Mouse (Mus musculus): ENCODE measurements around the gene Npas1. TPM values are rescaled to one million over a fixed set of nuclear protein-coding genes. Genes with fewer than 3 reads are reported as not detected.

The Npas1 gene
- polyA plus RNA-seq, 1 experiment from 2014 or later: 1.7 TPM

- peaks cover 4% of the 10 kb centered on the region; the same call in 1 of the 2 replicates for H3K4me1 ChIP-seq
- no peak for ATAC-seq (ENCODE audit: low FRiP score)
- H3K9ac ChIP-seq: no peak overlapping the region
- H3K4me3 ChIP-seq: no peak overlapping the region
- H3K27me3 ChIP-seq: peaks cover 32% of the 10 kb centered on the region
- H3K4me2 ChIP-seq (replicated peaks): no peak overlapping the region
- H3K9me3 ChIP-seq (replicated peaks): no peaks in the 10 kb centered on the region
- WGBS: 70% methylated on average over 4 of the region's 4 CpGs
- no peak overlapping the region for H3K27ac ChIP-seq
- no peaks in the 10 kb centered on the region for H3K36me3 ChIP-seq
These were observed 11.0 kb downstream of the Npas1 start for GRCm38 (mm10) chr7:16466565-16466964.

DNA sequence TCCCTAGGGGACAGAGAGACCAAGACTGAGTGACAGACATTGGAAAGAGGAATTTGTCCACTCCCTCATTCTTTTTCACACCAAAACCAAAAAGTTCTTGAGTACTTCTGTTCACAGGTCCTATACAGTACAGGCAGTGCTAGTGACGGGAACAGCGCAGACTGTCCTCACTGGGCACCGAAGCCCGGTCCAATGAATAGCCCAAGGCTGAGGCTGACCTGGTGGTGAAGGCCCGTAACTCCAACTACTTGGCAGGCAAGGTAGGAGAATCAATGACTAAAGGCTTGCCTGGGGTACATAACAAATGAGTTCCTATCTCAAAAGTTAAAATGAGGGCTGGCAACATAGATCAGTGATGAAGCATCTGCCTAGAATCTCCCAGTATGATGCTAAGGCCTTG is 12.0 kb downstream of the Npas1 start:
- Histone ChIP-seq H3K4me1 (peaks cover 4% of the 10 kb centered on the region; the same call in 1 of the 2 replicates), H3K9me3 (replicated peaks) (no peaks in the 10 kb centered on the region), H3K9ac (no peak overlapping the region), H3K4me3 (no peak overlapping the region), H3K27ac (no peak overlapping the region), H3K4me2 (replicated peaks) (no peak overlapping the region), H3K27me3 (peaks cover 31% of the 10 kb centered on the region), H3K36me3 (no peaks in the 10 kb centered on the region)
- no peak for ATAC-seq (ENCODE audit: low FRiP score)
- WGBS: 94% methylated on average over 5 of the region's 5 CpGs

DNA sequence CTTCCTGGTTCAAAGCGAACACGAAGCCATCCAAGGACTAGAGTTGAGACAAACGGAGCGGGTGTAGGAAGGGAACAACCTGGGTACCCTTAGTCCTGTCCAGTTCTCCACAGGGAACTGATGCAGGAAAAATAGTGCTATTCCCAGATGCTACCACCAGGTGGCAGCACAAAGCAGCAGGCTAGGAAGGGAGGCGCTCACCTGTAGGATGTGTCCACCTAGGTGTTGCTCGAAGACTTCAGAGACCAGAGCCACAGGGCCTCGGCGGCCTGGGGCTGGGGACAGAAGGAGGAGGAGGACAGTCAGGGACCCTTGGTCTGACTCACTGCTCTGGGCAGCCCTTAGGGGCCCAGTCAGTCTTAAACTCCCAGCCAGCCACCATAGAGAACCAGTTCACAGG is 12.4 kb downstream of the Npas1 start:
- no peak overlapping the region for H3K9ac ChIP-seq
- no peak overlapping the region for H3K4me2 ChIP-seq (replicated peaks)
- H3K4me1 ChIP-seq: peaks cover 4% of the 10 kb centered on the region; the same call in 1 of the 2 replicates
- ATAC-seq (ENCODE audit: low FRiP score): peak; percentile 51
- no peak overlapping the region for H3K27ac ChIP-seq
- 10% methylated on average over 8 of the region's 8 CpGs for WGBS
- H3K27me3 ChIP-seq: peaks cover 32% of the 10 kb centered on the region
- no peaks in the 10 kb centered on the region for H3K9me3 ChIP-seq (replicated peaks)
- no peaks in the 10 kb centered on the region for H3K36me3 ChIP-seq
- H3K4me3 ChIP-seq: no peak overlapping the region

DNA sequence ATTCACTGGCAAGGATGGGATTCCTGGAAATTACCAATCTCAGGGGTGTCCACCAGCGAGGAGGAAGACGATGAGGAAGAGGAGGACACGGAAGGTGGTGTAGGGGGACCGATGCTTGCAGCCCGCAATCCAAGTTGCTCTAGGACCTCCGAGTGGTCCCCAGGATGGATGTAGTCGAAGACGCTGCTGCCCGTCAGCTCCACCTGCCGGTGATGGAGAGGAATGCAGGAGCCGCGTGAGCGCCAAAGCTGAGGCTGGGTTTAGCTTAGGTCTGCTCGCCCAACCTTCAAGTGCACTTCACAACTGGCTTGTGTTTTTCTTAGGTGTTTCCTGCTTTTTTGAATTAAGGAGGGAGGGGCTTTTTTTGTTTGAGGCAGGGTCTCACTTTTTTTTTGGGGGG is 14.3 kb downstream of the Npas1 start:
- ATAC-seq (ENCODE audit: low FRiP score): peak; percentile 59
- peaks cover 27% of the 10 kb centered on the region for H3K27me3 ChIP-seq

GRCm38 (mm10) chr7:16461705-16462104 is 15.8 kb downstream of the Npas1 start:
- WGBS: 83% methylated on average over 6 of the region's 6 CpGs
- Histone ChIP-seq H3K36me3 (no peaks in the 10 kb centered on the region), H3K27ac (no peak overlapping the region), H3K9ac (no peak overlapping the region), H3K27me3 (peaks cover 27% of the 10 kb centered on the region), H3K9me3 (replicated peaks) (peaks cover 7% of the 10 kb centered on the region; the same call in 1 of the 2 replicates), H3K4me2 (replicated peaks) (no peak overlapping the region), H3K4me1 (no peaks in the 10 kb centered on the region), H3K4me3 (no peak overlapping the region)
- ATAC-seq (ENCODE audit: low FRiP score): no peak

More for the DNA sequence above, 14.3 kb downstream of the Npas1 start:
- peaks cover 3% of the 10 kb centered on the region; the same call in 1 of the 2 replicates for H3K4me1 ChIP-seq
- H3K27ac ChIP-seq: no peak overlapping the region
- no peaks in the 10 kb centered on the region for H3K36me3 ChIP-seq
- H3K4me3 ChIP-seq: no peak overlapping the region
- peaks cover 7% of the 10 kb centered on the region; the same call in 1 of the 2 replicates for H3K9me3 ChIP-seq (replicated peaks)
- H3K4me2 ChIP-seq (replicated peaks): no peak overlapping the region
- H3K9ac ChIP-seq: no peak overlapping the region
- 4% methylated on average over 14 of the region's 14 CpGs for WGBS

GRCm38 (mm10) chr7:16461151-16461550 is 16.4 kb downstream of the Npas1 start:
- 66% methylated on average over 6 of the region's 6 CpGs for WGBS
- H3K36me3 ChIP-seq: no peaks in the 10 kb centered on the region
- H3K27me3 ChIP-seq: peaks cover 27% of the 10 kb centered on the region
- H3K4me3 ChIP-seq: no peak overlapping the region
- H3K4me2 ChIP-seq (replicated peaks): no peak overlapping the region
- peaks cover 7% of the 10 kb centered on the region; the same call in 1 of the 2 replicates for H3K9me3 ChIP-seq (replicated peaks)
- ATAC-seq (ENCODE audit: low FRiP score): no peak
- H3K9ac ChIP-seq: no peak overlapping the region
- H3K27ac ChIP-seq: no peak overlapping the region
- H3K4me1 ChIP-seq: no peaks in the 10 kb centered on the region

GRCm38 (mm10) chr7:16460566-16460965 is 17.0 kb downstream of the Npas1 start:
- Histone ChIP-seq H3K9ac (no peak overlapping the region), H3K27ac (no peak overlapping the region), H3K36me3 (0 out of 2 replicates have a peak, but pooled peaks cover under 1% of the 10 kb centered on the region), H3K4me2 (replicated peaks) (no peak overlapping the region), H3K4me1 (no peaks in the 10 kb centered on the region), H3K27me3 (peaks cover 27% of the 10 kb centered on the region), H3K9me3 (replicated peaks) (peaks cover 7% of the 10 kb centered on the region; the same call in 1 of the 2 replicates), H3K4me3 (no peak overlapping the region)
- no peak for ATAC-seq (ENCODE audit: low FRiP score)
- 72% methylated on average over 13 of the region's 13 CpGs for WGBS

GRCm38 (mm10) chr7:16456289-16456688 is 21.2 kb downstream of the Npas1 start:
- Histone ChIP-seq H3K9me3 (replicated peaks) (peaks cover 7% of the 10 kb centered on the region; the same call in 1 of the 2 replicates), H3K4me2 (replicated peaks) (no peak overlapping the region), H3K27ac (no peak overlapping the region), H3K4me1 (peaks cover 9% of the 10 kb centered on the region), H3K9ac (no peak overlapping the region), H3K4me3 (no peak overlapping the region), H3K36me3 (peaks cover 8% of the 10 kb centered on the region; the same call in 1 of the 2 replicates), H3K27me3 (peaks cover 16% of the 10 kb centered on the region)
- no peak for ATAC-seq (ENCODE audit: low FRiP score)
- WGBS: 94% methylated on average over 5 of the region's 5 CpGs

DNA sequence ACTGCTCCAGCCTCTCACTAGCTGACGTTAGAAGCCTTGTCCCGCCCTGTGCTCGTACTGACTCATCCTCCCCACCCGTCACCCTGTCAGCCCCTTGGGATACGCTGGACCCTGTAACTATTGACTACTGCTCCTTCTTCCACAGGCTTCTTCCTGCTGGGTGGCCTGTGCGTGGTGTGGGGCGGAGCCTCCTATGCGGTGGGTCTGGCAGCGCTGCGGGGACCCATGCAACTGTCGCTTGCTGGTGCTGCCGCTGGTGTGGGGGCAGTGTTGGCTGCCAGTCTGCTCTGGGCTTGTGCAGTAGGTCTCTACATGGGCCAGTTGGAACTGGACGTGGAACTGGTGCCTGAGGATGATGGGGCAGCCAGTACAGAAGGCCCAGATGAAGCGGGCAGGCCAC is 22.5 kb downstream of the Npas1 start:
- WGBS: 97% methylated on average over 14 of the region's 14 CpGs

DNA sequence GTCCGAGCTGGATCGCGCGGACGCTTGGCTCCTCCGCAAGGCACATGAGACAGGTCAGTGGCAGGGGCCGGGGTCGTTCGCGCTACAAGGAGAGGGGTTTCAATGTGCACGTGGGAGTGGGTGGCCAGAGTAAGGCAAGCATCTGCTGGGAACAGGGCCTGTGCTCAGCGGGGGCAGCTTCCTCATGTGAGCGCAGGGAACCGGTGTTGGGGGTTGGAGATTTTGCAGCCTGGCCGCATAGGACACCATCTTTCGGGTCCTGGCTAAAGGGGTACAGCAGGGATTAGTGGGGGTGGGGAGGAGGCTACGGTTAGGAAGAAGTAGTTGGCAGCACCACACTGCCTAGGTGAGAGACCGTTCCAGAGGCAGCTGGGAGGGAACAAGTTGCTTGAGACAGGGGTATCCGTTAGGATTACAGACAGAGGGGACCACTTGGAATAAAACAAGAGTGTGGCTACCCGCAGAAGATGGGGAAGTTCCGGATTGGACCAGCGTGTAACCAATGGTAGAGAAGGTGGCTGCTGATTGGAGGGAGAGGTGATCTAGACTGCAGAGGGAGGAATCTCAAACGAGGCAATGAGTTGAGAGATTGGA is 24.3 kb downstream of the Npas1 start:
- peak; percentile 75 for ATAC-seq (ENCODE audit: low FRiP score)
- Histone ChIP-seq H3K9ac (peak overlapping the region; percentile 62), H3K27ac (peak overlapping the region; percentile 24; the same call in 1 of the 2 replicates), H3K36me3 (peaks cover 8% of the 10 kb centered on the region; the same call in 1 of the 2 replicates), H3K4me1 (peaks cover 9% of the 10 kb centered on the region), H3K4me3 (peak overlapping the region; percentile 83), H3K9me3 (replicated peaks) (no peaks in the 10 kb centered on the region), H3K4me2 (replicated peaks) (peak overlapping the region; percentile 70), H3K27me3 (peaks cover 5% of the 10 kb centered on the region; the same call in 1 of the 2 replicates)
- WGBS: under 1% methylated on average over 23 of the region's 23 CpGs

More for the DNA sequence above, 22.5 kb downstream of the Npas1 start:
- Histone ChIP-seq H3K27me3 (peaks cover 5% of the 10 kb centered on the region; the same call in 1 of the 2 replicates), H3K9me3 (replicated peaks) (peaks cover 7% of the 10 kb centered on the region; the same call in 1 of the 2 replicates), H3K36me3 (peaks cover 8% of the 10 kb centered on the region; the same call in 1 of the 2 replicates), H3K4me2 (replicated peaks) (no peak overlapping the region), H3K9ac (no peak overlapping the region), H3K27ac (no peak overlapping the region), H3K4me1 (peaks cover 9% of the 10 kb centered on the region), H3K4me3 (no peak overlapping the region)
- ATAC-seq (ENCODE audit: low FRiP score): no peak

- peak; percentile 98 for ATAC-seq (ENCODE audit: low FRiP score)
- Histone ChIP-seq H3K9ac (peak within 1 kb of the TSS; percentile 62), H3K9me3 (replicated peaks) (no peaks in the 10 kb centered on the region), H3K27me3 (peaks cover 5% of the 10 kb centered on the region; the same call in 1 of the 2 replicates), H3K27ac (peak within 1 kb of the TSS; percentile 24; the same call in 1 of the 2 replicates), H3K4me2 (replicated peaks) (peak within 1 kb of the TSS; percentile 70), H3K4me3 (peak within 1 kb of the TSS; percentile 83), H3K4me1 (peaks cover 9% of the 10 kb centered on the region), H3K36me3 (peaks cover 8% of the 10 kb centered on the region; the same call in 1 of the 2 replicates)
- WGBS: under 1% methylated on average over 30 of the region's 30 CpGs
These were observed 24.9 kb downstream of the Npas1 start, which contains the start of gene Tmem160 for GRCm38 (mm10) chr7:16452587-16453073. Tmem160 (plus strand) TSS chr7:16452779.

DNA sequence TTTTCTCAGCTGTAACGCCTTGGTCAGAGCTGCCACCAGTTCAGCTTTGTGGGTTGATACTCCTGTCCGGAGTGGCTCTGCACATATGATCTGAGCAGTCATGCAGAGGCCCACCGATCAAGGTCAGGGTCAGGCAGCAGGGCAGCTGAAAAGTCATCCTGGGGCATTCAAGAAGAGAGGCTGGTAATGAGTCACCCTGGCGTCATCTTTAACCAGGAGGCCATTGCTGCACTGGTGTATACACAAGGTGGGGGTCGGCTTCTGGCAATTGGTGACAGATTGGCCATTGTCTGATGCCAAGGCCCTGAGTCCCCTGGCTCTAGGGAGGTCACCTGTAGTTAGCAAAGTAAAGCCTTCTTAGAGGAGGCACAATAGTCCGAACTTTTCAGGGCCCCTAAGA is 25.9 kb downstream of the Npas1 start:
- peaks cover 8% of the 10 kb centered on the region; the same call in 1 of the 2 replicates for H3K36me3 ChIP-seq
- WGBS: 85% methylated on average over 6 of the region's 6 CpGs
- ATAC-seq (ENCODE audit: low FRiP score): no peak

More for the DNA sequence above, 25.9 kb downstream of the Npas1 start:
- Histone ChIP-seq H3K27me3 (peaks cover 5% of the 10 kb centered on the region; the same call in 1 of the 2 replicates), H3K4me1 (peaks cover 9% of the 10 kb centered on the region), H3K27ac (no peak overlapping the region), H3K4me3 (no peak overlapping the region), H3K9ac (no peak overlapping the region), H3K4me2 (replicated peaks) (no peak overlapping the region), H3K9me3 (replicated peaks) (no peaks in the 10 kb centered on the region)
